Mouse (Mus musculus) hematopoietic multipotent progenitor cell, adult 10-12 weeks (in vitro differentiated cells): Measurements from ENCODE around the gene Gm9745. TPM values are rescaled to one million over a fixed set of nuclear protein-coding genes. Genes with fewer than 3 reads are reported as not detected.

Experiments
- polyA plus RNA-seq: library from polyadenylated mRNA; stranded (reverse); fragments of >175 nt; gene quantifications from 2 replicates; pipeline ENCODE4 v1.2.3, GENCODE M21; 2012; ENCODE audit warnings: low replicate concordance

The Gm9745 gene
- polyA plus RNA-seq: not detected in 2 replicates

GRCm38 (mm10) chr13:8948131-8948530, at the start of gene Gm9745:
Gene Gm9745, minus strand, starts transcription at chr13:8948231.

GRCm38 (mm10) chr13:8995990-8996786, 48.2 kb upstream of the Gm9745 start, which contains the start of gene Gtpbp4:
Gene Gtpbp4, minus strand, starts transcription at chr13:8996083.

GRCm38 (mm10) chr13:8952563-8952962, 4.5 kb upstream of the Gm9745 start, which contains the start of gene Idi2:
Gene Idi2, plus strand, starts transcription at chr13:8952863.

Other genes with a start within 250 kb of the Gm9745 start
- 3.4 and 17.0 TPM in 2 replicates for gene Wdr37, start 76.3 kb downstream of the Gm9745 start, polyA plus RNA-seq
- 0.89 and 2.7 TPM in 2 replicates for gene Idi1, start 62.7 kb downstream of the Gm9745 start, polyA plus RNA-seq
- not detected in 2 replicates for gene Idi2, start 4.6 kb upstream of the Gm9745 start, polyA plus RNA-seq
- gene Gtpbp4, start 47.9 kb upstream of the Gm9745 start, polyA plus RNA-seq: 0.99 and 3.5 TPM in 2 replicates
- 23.1 and 24.3 TPM in 2 replicates for gene Larp4b, start 145.7 kb upstream of the Gm9745 start, polyA plus RNA-seq